Mouse (Mus musculus): ENCODE results near the gene Tenm4. TPM values are rescaled to one million over a fixed set of nuclear protein-coding genes. Genes with fewer than 3 reads are reported as not detected.
A peak's percentile ranks its signal among the peaks of the same experiment; 100 is the strongest.

Tenm4 gene
- total RNA-seq, 2 experiments from 2014 or later: 127 to 178 TPM

DNA sequence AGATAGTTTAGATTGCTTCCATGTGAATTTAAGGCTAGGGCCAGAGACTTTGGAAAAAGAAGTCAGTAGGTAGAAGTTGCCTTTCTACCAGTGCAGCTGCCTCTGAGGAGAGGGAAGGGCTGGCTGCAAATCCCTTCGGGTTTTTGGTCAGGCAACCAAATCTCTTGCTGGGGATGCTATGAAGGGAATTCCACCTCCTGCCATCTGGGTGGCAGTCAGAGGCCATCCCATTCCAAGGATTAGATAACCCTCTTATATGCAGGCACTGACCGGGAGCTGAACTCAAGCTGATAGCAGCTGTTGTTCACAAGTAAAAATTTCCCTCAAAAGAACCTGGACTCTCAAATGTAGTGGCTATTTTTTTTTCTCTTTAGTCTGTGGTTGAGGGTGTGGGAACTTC lies 132.9 kb downstream of the Tenm4 start:
- intact Hi-C loops (cut with DNase I): no loop called here
- DNase-seq (ENCODE audit: low spot score in 2 of 2): no peak

DNA sequence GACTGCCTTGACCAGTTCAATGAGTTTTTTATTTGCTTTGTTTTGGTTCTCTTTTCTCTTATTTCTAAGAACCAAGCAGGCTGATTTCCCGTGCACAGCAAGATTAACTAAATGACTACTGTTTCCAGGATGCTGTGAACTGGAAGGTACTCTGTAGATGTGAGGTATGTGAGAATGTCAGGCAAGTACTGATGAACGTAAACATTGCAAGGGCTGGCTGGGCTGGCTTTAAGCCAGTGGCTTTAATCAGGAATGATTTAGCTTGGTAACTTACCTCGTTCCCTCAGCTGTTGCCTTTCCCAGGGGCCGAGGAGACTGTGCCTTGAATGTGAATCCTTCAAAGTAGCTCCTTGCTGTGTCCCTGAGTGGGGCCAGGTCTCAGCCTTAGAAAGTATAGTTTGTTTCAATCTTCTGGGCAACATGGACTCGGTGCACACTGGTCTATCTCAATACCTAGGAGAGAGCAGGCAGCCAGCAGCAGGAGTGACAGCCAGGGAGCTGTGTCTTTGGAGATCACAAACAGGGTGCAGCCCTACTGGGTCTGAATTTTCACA lies 134.4 kb downstream of the Tenm4 start:
- intact Hi-C loops (cut with DNase I): no loop called here
- no peak for DNase-seq (ENCODE audit: low spot score in 2 of 2)

DNA sequence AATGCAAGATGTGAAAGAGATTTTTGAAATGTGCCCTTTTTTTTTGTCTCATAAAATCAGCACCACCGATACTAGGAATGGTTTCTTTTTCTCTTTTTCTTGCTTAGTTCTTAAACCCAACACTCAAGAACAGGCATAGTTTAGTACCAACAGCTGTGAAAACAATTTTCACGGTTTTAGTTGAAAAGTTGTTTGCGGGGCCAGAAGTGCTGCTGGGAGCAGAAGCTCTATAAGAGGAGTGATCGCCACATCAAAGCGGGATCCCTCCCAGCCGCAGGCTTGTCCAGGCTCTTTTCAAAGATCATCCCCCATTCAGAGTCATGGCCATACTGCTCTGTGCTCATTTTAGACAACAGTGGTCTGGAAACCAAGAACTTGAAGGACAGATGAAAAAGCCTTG lies 137.1 kb downstream of the Tenm4 start:
- no peak for DNase-seq (ENCODE audit: low spot score in 2 of 2)
- intact Hi-C loops (cut with DNase I): no loop called here

DNA sequence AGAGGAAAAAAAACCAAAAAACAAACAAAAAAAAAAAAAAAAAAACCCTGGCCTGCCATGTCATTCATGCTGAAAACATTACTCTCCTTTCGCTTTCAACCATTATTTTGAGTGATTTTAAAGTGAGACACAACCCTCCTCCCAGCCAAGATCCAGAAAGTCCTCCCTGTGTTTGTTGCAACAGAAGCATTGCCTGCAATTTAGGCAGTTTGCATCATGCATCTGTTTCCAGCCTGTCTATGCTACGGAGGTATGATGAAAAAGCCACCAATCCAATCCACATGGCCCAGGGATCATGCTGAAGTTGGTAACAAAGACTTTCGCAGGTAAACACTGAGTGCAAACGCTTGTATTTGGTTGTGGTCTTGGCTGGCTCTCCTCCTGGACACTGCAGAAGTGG lies 158.3 kb downstream of the Tenm4 start:
- DNase-seq (ENCODE audit: low spot score in 2 of 2): no peak
- intact Hi-C loops (cut with DNase I): no loop called here

DNA sequence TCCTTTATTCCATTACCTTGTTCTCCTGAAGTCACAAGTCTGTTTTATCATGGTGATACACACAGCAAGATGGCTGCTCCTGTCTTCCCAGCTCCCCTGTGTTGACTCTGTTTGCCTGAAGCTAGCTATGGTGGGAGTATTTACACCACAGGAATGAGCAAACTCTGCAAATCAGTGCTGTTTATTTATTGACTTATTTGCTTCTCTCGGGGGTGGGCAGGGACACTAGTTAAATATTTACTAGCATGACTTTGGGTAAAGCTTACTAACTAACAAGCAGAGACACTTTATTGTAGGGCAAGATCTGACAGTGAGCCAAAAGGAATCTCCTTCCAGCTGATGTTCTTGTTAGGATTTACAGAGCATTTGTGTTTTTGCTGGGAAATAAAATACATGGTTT lies 160.1 kb downstream of the Tenm4 start:
- intact Hi-C loops (cut with DNase I): no loop called here
- DNase-seq (ENCODE audit: low spot score in 2 of 2): no peak

DNA sequence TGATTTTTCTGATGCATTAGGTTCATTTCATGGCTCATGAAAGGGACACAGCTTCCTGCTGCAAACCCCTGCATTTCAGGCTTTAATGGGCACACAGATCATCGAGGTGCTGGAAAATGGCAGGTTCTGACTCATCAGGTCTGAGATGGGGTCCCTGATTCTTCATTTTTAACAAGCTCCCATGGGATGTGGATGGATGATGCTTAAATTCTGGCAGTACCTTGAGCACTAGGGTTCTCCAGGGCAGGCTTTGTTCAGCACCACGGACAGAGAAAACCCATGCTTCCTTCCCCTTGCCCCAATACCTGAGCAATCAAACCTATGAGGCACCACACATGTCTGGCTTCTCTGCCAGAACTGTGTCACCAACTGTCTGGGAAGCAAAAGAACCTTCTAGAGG lies 163.3 kb downstream of the Tenm4 start:
- intact Hi-C loops (cut with DNase I): no loop called here
- no peak for DNase-seq (ENCODE audit: low spot score in 2 of 2)

DNA sequence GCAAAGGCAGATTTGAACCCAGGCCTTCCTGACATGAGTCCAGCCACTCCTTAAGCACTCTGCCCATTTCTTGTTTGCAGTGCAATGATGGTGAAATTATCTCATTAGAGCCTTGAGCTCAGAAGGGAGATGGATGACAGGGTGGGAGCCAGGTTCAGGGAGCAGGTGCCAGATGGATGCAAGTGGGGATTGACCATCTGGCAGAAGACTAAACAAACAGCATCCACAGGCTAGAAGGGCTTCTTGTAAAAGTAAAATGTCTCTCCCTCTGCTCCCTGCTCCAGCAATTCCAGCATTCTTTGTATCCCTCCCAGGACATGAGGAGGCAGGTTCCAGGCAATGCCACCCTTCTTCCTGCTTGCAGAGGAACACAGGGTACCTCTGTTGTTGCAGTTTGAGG lies 165.3 kb downstream of the Tenm4 start:
- DNase-seq (ENCODE audit: low spot score in 2 of 2): no peak
- intact Hi-C loops (cut with DNase I): no loop called here

DNA sequence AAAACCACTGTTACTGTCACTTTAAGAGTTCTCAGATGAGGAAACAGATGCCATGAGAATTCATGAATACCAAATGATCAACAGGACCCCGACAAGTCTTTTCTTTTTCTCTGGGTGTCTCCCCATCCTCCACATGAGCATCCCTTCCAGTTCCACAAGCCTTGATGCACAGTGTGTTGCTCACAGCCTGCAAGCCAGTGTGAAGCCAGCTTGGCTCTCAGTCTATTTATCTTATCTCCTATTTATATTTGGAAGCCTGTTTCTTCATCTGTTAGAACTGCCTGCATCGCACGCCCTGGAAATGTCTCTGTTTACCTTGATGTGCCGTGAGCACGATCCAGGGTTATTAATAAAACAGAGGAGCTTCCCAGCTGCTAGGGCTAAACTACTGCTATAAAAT lies 169.8 kb downstream of the Tenm4 start:
- intact Hi-C loops (cut with DNase I): loop anchor here (5.0 kb wide), 1 partner anchor 129 kb away; no protein-coding TSS in a partner anchor
- DNase-seq (ENCODE audit: low spot score in 2 of 2): peak in 1 of 2 experiments; percentile 9

DNA sequence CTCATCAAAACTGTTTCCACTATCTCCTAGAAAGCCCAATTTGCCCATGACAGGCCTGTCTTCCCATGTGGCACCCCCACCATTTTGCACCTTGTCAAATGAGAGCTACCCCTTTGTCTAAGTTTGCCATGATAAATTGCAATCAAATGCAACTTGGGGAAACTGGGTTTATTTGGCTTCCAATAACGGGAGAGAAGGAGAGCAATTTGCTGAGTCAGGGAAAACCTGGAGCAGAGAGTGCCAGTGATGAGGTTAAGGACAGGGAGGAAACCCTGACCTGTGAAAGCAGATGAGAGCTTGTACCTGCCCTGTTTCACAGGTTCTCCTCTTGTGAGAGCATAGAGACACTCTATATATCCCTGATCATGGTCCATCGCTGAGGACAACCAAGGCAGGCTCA lies 170.4 kb downstream of the Tenm4 start:
- intact Hi-C loops (cut with DNase I): loop anchor here (5.0 kb wide), 1 partner anchor 129 kb away; no protein-coding TSS in a partner anchor
- no peak for DNase-seq (ENCODE audit: low spot score in 2 of 2)

DNA sequence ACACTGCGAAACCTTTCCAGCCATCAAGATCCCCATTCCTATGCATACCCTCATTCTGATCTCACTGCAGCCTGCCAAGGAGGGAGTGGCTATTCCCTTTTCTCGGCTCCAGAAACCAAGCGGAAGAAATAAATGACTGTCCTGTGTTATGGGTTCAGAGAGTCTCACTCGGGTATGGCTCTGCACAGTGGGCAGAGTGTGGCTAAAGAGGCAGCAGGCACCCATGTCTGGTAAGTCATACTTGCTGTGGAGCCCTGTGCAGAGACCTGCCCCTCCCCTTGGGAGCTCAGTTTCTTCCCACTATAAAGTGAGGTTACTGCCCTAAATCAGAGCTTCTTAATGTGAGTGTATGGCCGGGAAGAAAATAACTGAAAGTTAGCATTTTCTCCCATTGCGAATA lies 171.9 kb downstream of the Tenm4 start:
- no peak for DNase-seq (ENCODE audit: low spot score in 2 of 2)
- intact Hi-C loops (cut with DNase I): loop anchor here (5.0 kb wide), 1 partner anchor 131 kb away; no protein-coding TSS in a partner anchor

DNA sequence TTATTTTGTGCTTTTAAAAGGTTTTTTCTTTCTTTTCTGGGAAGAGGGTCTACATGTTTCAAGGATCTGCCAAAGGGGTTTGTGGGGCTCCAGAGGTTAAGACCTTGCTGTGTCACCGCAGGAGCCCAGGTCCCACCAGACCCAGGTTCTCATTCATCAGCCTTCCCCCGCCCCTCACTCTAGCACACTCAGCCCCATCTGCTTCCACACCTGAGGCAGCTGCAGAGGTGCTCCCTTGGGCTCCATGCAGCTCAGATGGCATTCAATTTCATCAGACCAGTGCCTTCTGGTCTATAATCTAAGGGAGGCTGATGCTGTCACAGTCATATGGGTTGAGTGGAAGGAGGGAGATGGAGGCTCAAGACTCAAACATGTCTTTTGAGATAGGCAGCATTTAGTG lies 172.6 kb downstream of the Tenm4 start:
- intact Hi-C loops (cut with DNase I): loop anchor here (5.0 kb wide), 1 partner anchor 131 kb away; no protein-coding TSS in a partner anchor
- no peak for DNase-seq (ENCODE audit: low spot score in 2 of 2)

DNA sequence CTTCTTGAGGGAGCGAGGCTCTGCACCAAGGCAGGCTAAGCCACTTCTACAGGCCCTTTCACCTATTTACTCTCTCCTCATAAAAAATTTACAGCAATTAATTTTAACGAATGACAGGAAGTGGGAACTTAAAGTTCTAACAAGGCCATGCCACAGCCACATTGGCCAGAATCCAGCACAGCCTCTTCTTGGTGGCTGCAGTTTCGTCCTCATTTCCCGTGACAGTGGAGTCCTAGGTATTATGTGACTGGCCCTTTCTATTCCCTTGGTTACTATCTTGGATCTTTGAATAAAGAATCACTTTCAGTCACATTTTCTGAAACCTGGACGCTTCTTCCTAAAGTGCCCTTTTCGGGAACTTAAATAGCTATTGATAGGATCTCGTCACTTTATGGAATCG lies 181.6 kb downstream of the Tenm4 start:
- intact Hi-C loops (cut with DNase I): no loop called here
- DNase-seq (ENCODE audit: low spot score in 2 of 2): no peak

DNA sequence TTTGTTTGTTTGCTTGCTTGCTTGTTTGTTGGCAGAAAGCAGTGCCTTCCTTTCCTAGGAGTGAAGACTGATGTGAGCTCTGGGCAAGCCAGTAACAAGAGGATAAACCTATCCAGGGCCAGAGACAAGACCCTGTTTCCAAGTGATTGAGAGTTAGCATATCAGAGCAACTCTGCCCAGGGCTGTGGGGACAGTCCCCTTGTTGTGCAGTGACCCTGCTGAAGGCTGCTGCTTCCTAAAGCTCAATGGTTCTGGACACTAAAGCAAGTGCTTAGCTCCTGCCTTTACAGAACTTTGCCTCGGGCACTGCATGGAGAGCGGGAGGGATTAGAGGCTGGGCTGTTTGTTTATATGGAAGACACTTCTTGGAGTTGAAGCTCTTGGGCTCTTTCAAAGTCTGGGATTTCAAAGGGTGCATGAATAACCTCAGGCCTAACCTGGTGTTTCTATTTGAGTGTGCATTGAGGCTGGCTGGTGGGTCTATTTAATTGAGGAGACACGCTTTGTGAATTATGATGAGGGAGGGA lies 185.3 kb downstream of the Tenm4 start:
- no peak for DNase-seq (ENCODE audit: low spot score in 2 of 2)
- intact Hi-C loops (cut with DNase I): no loop called here

DNA sequence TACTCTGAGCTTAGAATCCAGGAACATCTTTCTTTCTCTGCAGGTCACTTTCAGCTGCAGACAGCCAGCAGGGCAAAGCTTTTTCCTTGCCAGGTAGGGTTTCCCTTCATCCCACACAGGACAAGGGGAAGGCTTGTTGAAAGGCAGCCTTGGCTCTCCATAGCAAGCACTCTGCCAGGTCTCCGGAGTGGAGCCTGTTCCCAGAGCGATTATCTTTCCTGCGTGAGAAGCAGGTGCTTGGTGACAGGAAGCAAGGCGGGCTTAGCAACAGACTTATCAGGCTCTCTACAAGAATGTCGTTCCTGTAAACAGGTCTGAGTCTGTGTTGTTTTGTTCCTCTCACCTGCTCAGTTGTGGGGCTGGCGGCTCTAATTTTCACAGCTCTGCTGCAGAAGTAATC lies 186.5 kb downstream of the Tenm4 start:
- no peak for DNase-seq (ENCODE audit: low spot score in 2 of 2)
- intact Hi-C loops (cut with DNase I): no loop called here

DNA sequence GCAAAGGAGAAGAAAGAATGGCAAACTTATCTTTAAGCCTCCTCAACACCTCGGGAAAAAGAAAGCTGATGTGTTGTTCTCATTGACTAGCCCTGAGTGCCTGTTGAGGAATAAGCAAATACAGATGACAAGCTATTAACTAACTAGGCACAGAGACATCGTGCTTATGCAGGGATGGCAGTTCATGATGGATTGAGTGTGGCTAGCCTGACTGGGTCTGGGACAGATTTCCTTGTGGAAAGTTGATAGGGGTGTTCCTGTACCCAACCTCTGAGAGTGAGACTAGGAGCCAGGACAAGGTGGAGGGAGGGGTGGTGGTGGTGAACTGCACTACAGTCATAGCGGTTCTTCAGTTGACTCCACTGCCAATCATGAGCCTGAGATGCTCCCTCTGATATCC lies 192.3 kb downstream of the Tenm4 start:
- intact Hi-C loops (cut with DNase I): no loop called here
- DNase-seq (ENCODE audit: low spot score in 2 of 2): no peak

DNA sequence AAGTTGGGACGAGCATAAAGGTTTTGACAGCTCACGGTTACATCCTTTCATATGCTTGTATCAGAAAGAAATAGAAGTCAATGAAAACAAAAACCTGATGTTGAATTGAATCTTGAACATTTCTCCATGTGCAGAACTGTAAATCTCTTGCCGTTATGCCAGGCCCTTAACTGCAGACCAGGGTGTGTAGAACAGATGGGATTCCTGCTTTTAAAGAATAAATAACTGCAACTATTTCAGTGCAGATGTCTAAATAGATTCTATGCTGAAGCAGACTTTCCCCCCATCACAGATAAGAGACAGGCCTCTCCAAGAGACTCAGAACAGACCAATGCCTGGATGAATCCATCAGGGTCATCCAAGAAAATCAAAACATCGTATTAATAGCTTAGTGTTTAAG lies 198.9 kb downstream of the Tenm4 start:
- intact Hi-C loops (cut with DNase I): no loop called here
- DNase-seq (ENCODE audit: low spot score in 2 of 2): no peak

DNA sequence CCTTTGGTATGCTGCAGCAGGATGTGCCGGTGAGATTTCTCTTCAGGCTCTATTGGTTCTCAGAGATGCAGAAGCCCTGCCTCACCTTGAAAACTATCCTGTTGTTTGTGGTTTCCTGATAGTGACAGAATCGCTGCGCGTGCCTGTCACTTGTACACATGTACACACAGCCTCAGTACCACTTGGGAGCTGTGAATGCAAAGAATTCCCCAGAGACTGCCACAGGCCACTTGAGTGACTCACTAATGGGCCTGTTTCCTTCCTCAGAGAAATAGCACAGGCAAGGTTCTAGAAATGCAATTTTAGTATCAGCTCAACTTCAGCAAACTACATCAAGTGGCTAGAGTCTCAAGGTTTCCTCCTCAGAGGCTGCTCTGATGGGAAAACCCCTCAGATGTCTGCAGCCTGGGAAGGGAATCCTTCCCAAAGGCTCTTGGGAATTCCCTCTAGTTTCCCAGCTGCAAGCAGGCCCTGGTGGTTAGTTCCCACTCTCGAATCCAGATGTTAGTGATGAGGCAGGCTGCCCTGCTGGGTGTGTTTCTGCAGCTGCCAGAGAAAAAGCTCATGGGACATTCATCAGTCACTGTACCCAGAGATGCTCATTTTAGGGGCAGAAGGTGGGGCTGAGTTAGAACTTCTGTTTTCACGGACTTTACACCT lies 203.1 kb downstream of the Tenm4 start:
- intact Hi-C loops (cut with DNase I): no loop called here
- DNase-seq (ENCODE audit: low spot score in 2 of 2): no peak

DNA sequence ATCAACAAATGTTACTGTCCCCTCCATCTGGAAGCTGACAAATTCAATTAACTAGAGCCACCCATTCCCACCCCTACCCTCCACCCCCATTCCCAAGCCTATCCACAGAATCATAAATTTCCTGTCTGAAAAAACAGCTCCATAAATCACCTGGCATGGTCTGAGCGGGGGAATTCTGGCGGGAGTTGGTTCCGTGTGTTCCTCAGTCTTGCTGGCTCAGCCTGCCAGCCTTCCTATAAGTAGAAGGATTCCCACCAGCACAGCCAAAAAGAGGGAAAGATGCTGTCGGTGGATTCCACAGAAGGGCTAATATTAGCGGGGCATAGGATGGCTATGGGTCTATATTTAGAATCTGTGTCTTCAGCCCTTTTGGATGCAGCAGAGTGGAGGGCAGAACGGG lies 204.5 kb downstream of the Tenm4 start:
- intact Hi-C loops (cut with DNase I): no loop called here
- no peak for DNase-seq (ENCODE audit: low spot score in 2 of 2)

DNA sequence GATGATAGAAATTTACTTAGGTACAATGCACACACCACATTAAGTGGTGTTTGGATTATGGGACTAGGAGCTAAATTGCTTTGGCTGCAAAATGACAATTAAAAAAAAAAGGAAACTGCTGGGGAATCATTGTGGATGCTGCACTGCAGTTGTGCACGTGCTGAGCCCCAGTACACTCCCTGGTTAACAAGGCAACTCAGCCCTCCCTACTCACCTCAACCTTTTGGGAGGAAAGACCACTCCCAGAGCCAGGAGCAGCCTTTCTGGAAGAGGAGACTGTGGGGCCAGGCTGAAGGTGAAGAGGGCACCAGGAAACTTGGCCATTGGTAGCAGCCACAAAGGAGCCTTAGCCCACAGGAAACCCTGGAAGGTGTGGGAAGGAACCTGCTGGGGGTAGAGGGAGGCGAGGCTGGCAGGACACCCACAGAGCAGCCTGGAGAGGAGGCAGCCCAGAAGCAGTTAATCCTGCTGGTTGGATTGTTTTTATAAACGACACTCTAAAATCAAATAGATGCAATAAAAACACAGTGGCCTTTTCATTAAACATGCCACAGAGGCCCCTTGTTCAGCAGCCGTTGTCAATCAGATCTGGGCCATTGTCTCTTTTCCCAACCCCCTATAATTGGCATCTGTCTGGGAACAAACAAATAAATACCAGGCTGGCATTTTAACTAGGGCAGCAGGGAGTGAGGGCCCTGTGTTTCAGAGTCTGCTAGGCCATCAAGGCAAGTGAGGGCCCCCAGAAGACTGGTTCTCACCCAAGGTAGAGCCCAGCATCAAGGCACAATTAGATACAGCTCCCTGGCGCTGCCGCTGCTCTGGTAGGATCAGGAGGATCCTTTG lies 212.9 kb downstream of the Tenm4 start:
- intact Hi-C loops (cut with DNase I): loop anchor here (5.0 kb wide), 1 partner anchor 172 kb away; no protein-coding TSS in a partner anchor
- DNase-seq (ENCODE audit: low spot score in 2 of 2): no peak

DNA sequence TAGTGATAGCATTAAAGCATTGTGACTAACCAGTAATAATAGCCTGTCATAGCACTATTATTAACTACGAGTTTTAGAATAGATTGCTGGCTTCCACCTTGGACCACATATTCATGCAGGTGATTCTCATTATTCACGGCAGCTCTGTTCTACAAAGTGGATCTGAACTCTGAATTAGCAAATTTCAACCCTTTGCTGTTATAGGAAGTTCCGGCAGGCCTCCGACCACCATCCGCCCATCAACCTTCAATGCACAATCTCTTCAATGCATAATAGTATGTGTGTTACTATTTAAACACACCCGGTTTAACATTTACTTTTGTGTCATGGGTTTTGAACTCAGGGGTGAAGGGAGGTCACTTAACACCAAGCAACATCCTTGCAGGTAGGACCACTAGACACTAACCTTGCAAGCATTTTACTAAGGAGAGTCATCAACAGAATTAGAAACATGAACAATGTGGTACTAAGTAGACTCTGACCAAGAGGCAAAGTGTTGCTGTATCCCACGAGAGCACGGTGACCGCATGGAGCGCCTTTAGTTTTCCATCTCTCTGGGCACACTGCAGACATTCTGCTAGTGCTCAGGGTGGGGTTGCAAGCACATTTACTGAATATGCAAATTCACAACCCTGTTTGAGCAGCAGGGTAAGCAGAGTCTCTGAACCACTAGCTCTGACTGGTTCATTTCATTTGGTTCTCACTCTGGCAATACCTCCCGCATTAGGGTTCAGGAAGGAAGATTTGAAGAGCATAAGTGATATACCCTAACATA lies 213.9 kb downstream of the Tenm4 start:
- DNase-seq (ENCODE audit: low spot score in 2 of 2): no peak
- intact Hi-C loops (cut with DNase I): loop anchor here (5.0 kb wide), 1 partner anchor 173 kb away; no protein-coding TSS in a partner anchor
